25 mouse cellular contexts compared by ENCODE assay signal in the genomic region with DNA sequence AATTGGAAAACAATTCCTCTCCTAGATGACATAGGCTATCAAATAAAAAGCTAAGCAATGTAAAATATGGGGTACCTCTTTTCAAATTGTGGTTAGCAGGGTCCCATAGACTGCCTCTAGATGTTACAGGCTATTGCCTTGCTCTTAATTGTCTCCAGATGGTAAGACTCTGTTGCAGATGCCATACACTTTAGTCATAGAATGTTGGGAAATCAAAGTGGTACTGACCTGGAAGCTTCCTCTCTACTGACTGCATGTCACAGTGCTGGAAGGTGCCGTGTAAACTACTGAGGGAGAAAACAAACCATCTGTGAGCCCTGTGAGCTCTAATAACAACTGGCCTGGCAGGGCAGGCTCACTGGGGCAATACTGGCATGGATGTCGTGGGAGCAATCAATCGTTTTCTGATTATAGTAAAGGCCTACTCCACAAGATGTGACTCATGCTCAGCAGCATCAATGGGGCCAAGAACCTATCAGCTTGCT.
"Had no signal": no experiment of that assay in that cellular context is flagged by ENCODE, and none has a peak within 500 bp of the region (broad histone marks: within the 10 kb centered on the region; RNA-seq: fewer than 3 reads in every experiment).

No protein-coding gene starts in this region.

- H3K4me2 ChIP-seq: heart, embryonic 11.5 days; heart, embryonic 13.5 days; heart, embryonic 15.5 days; hindbrain, embryonic 13.5 days; hindbrain, embryonic 15.5 days; limb, embryonic 12.5 days; liver, embryonic 11.5 days; liver, embryonic 13.5 days; liver, embryonic 15.5 days had no signal

- H3K36me3 ChIP-seq: heart, embryonic 13.5 days; heart, embryonic 15.5 days; hindbrain, embryonic 13.5 days; hindbrain, embryonic 15.5 days; limb, embryonic 10.5 days; limb, embryonic 12.5 days; liver, embryonic 13.5 days; liver, embryonic 15.5 days had no signal

- H3K27me3 ChIP-seq: heart, embryonic 15.5 days; hindbrain, embryonic 13.5 days; hindbrain, embryonic 15.5 days; limb, embryonic 12.5 days; liver, embryonic 13.5 days; liver, embryonic 15.5 days had no signal

- H3K27ac ChIP-seq: heart, adult 2 months; heart, embryonic 13.5 days; heart, embryonic 15.5 days; hindbrain, embryonic 13.5 days; hindbrain, embryonic 15.5 days; hindbrain, postnatal 0 days; layer of hippocampus, adult 2 months; left cerebral cortex, adult 2 months; limb, embryonic 10.5 days; limb, embryonic 12.5 days; liver, embryonic 13.5 days; liver, embryonic 15.5 days had no signal

- H3K4me3 ChIP-seq: heart, adult 2 months; heart, embryonic 13.5 days; heart, embryonic 15.5 days; hindbrain, embryonic 13.5 days; hindbrain, embryonic 15.5 days; layer of hippocampus, adult 2 months; left cerebral cortex, adult 2 months; limb, embryonic 10.5 days; limb, embryonic 12.5 days; liver, embryonic 13.5 days; liver, embryonic 15.5 days had no signal

- H3K9me3 ChIP-seq: heart, embryonic 13.5 days; heart, embryonic 15.5 days; hindbrain, embryonic 13.5 days; hindbrain, embryonic 15.5 days; limb, embryonic 10.5 days; liver, embryonic 13.5 days; liver, embryonic 15.5 days had no signal

- ATAC-seq: hindbrain, postnatal 0 days; intestine, embryonic 16.5 days had no signal

- DNase-seq: gastrocnemius, postnatal 14 days; gastrocnemius, postnatal 36 days; heart, adult 2 months; heart, postnatal 14 days; heart, postnatal 36 days; kidney, adult 11 months; kidney, adult 2 months; kidney, postnatal 10 days; kidney, postnatal 25 days; kidney, postnatal 4 days; liver; liver, embryonic 13.5 days had no signal

- H3K4me1 ChIP-seq: heart, embryonic 13.5 days; heart, embryonic 15.5 days; hindbrain, embryonic 13.5 days; hindbrain, embryonic 15.5 days; liver, embryonic 13.5 days; liver, embryonic 15.5 days had no signal

- H3K9ac ChIP-seq: heart, embryonic 13.5 days; heart, embryonic 15.5 days; hindbrain, embryonic 13.5 days; hindbrain, embryonic 15.5 days; limb, embryonic 12.5 days; liver, embryonic 13.5 days; liver, embryonic 15.5 days had no signal
